Mouse (Mus musculus): ENCODE data around the gene Kcnd2. TPM values are rescaled to one million over a fixed set of nuclear protein-coding genes. Genes with fewer than 3 reads are reported as not detected.
"Not testable (repeated sequence)": the region's sequence is repeated elsewhere in the genome, so short reads cannot be mapped to it uniquely, and the experiment has no call there.

Kcnd2 gene
- polyA plus RNA-seq, 1 experiment from 2014 or later, result 0.84 TPM

DNA sequence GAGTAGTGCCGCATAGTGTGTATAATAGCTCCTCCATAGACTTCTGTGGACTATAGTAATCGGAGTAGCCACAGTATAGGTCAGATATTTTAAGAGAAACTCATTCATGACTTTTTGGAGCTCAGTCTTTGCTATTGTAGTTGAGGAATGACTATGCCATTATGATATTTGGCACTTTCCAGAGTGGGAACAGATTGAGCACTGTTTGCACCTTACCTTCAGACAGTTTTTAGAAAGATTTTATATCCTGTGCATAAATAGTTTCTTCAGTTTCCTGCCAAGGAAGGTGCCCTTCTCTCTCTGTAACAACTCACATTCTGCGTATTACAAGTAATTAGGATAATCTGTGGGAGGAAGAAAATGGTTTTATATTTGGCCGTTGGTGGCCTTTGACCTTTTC lies 89.6 kb downstream of the Kcnd2 start:
- Histone ChIP-seq H3K27me3 (ENCODE audit: insufficient read depth, poor library complexity, severe bottlenecking) (no peaks in the 10 kb centered on the region), H3K4me1 (replicated peaks) (no peaks in the 10 kb centered on the region), H3K27ac (no peak overlapping the region), H3K36me3 (no peaks in the 10 kb centered on the region), H3K9me3 (no peaks in the 10 kb centered on the region), H3K4me3 (no peak overlapping the region)
- DNase-seq (ENCODE audit: low spot score), result no peak
- 90% methylated on average over 4 of the region's 4 CpGs for WGBS

DNA sequence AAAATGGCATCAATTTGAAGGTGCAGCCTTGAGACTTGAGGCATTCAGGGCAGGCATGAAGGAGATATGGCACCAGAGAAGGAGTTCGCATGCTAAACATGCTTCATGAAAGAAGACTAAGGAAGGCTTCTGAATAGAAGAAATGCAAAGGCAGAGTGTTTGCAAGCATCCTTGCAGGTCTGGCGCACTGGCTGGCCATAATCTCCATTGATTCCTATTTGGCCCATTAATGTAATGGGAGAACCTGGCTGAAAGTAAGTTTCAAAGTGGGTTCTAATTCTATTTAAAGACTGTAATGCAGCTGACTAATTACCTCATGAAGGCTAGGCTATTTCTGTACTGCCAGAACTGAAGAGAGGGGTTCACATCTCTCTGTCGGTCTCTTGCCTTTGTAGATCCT lies 94.9 kb downstream of the Kcnd2 start:
- no peaks in the 10 kb centered on the region for H3K9me3 ChIP-seq
- 90% methylated on average over 3 of the region's 3 CpGs for WGBS
- no peak overlapping the region for H3K27ac ChIP-seq
- H3K27me3 ChIP-seq (ENCODE audit: insufficient read depth, poor library complexity, severe bottlenecking), result no peaks in the 10 kb centered on the region
- H3K4me3 ChIP-seq, result no peak overlapping the region
- H3K4me1 ChIP-seq (replicated peaks), result no peaks in the 10 kb centered on the region
- no peak for DNase-seq (ENCODE audit: low spot score)
- no peaks in the 10 kb centered on the region for H3K36me3 ChIP-seq

DNA sequence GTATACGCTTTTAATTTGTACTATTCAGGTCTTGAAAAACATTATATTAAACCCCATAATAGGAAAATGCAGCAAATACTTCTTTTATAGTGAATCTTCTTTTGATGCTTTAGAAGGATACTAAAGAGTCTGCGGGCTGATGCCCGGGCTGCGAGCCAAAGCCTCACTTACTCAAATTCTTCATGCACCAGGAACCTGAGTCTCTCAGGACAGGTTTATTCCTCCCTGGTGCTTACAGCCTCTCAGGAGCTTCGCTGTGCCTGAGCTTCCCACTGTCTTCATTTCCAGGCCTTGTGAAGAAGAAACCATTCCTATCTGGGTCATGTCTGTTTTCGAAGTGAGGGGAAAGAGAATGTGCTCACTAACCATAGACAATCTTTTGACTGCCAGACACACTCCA lies 106.1 kb downstream of the Kcnd2 start:
- WGBS, result 90% methylated on average over 6 of the region's 6 CpGs
- Histone ChIP-seq H3K27ac (no peak overlapping the region), H3K36me3 (no peaks in the 10 kb centered on the region), H3K27me3 (ENCODE audit: insufficient read depth, poor library complexity, severe bottlenecking) (no peaks in the 10 kb centered on the region), H3K4me1 (replicated peaks) (peaks cover 7% of the 10 kb centered on the region), H3K4me3 (no peak overlapping the region), H3K9me3 (no peaks in the 10 kb centered on the region)
- DNase-seq (ENCODE audit: low spot score), result no peak

DNA sequence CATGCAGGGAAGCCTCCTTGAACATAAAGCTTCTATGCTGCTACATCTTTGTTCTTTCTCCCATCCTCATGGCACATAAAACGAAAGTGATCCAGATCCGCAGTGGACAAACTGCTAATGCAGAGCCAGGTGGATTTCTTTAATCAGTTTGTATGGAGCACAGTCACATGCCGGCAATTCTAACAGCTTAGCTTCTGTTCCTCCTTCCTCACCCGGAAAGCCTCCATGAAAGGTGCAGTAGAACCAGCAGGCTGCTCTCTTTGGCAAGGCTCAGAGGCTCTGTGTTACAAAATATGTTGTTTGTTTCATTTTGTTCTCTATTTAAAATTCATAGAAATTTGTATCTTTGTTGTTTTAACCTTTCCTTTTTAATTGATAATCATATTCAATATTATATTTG lies 106.9 kb downstream of the Kcnd2 start:
- DNase-seq (ENCODE audit: low spot score), result no peak
- Histone ChIP-seq H3K9me3 (no peaks in the 10 kb centered on the region), H3K4me1 (replicated peaks) (peaks cover 7% of the 10 kb centered on the region), H3K27me3 (ENCODE audit: insufficient read depth, poor library complexity, severe bottlenecking) (no peaks in the 10 kb centered on the region), H3K27ac (no peak overlapping the region), H3K4me3 (no peak overlapping the region), H3K36me3 (no peaks in the 10 kb centered on the region)
- WGBS, result 91% methylated on average over 4 of the region's 4 CpGs

DNA sequence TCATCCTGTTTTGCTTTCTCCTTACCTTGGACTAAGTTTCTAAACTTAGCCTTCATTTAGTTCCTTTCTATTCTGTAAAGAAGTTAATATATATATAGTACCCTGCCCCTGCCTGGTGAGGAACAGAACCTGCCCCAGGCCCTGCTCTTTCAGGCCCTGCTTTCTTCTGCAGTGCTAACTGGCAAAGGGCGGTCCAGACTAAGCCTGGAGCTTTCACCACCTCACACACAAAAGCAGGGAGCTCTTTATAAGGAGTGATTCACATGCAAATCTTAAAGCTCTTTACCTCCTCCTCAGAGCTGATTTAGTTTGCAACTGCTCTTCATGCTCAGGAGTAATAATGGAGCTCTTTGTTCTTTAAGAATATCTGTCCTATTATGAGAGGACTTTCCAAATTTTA lies 109.9 kb downstream of the Kcnd2 start:
- no peaks in the 10 kb centered on the region for H3K9me3 ChIP-seq
- H3K27ac ChIP-seq, result peak overlapping the region; percentile 59; the same call in 1 of the 2 replicates
- WGBS, result 19% methylated on average over 1 of the region's 1 CpGs
- H3K36me3 ChIP-seq, result no peaks in the 10 kb centered on the region
- H3K4me3 ChIP-seq, result no peak overlapping the region
- no peaks in the 10 kb centered on the region for H3K27me3 ChIP-seq (ENCODE audit: insufficient read depth, poor library complexity, severe bottlenecking)
- H3K4me1 ChIP-seq (replicated peaks), result peaks cover 7% of the 10 kb centered on the region
- peak; percentile 17 for DNase-seq (ENCODE audit: low spot score)

DNA sequence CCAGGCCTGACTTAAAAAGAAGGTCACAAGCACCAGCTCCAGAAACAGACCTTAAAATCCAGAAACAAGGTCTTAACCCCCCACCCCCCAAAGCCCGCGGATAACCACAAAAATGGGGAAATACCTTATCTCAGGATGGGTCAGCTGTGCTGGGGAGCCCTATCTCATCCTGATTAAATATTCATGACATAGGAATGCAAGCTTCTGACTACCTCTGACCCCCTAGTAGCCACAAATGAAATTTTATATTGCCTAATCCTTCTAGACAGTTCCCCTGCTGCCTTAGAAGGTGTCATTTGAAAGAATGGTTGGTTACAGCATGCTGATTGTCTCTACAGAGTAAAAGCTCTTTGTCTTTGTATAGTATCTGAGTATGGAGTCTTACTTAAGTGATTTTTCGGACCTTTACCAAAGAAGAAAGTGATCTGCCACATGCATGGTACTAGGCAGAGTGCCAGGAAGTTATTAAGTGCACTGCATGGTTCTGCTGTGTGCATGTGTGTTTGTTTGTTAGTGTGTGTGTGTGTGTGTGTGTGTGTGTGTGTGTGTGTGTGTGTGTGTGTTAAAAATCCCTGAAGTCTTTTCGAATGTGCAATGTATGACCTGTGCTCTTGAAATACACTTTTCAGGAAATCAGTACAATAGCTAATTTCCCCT lies 111.9 kb downstream of the Kcnd2 start:
- no peak overlapping the region for H3K27ac ChIP-seq
- H3K36me3 ChIP-seq, result no peaks in the 10 kb centered on the region
- H3K4me1 ChIP-seq (replicated peaks), result peaks cover 7% of the 10 kb centered on the region
- H3K27me3 ChIP-seq (ENCODE audit: insufficient read depth, poor library complexity, severe bottlenecking), result no peaks in the 10 kb centered on the region
- no peak overlapping the region for H3K4me3 ChIP-seq
- WGBS, result 69% methylated on average over 4 of the region's 4 CpGs
- no peak for DNase-seq (ENCODE audit: low spot score)
- no peaks in the 10 kb centered on the region for H3K9me3 ChIP-seq

DNA sequence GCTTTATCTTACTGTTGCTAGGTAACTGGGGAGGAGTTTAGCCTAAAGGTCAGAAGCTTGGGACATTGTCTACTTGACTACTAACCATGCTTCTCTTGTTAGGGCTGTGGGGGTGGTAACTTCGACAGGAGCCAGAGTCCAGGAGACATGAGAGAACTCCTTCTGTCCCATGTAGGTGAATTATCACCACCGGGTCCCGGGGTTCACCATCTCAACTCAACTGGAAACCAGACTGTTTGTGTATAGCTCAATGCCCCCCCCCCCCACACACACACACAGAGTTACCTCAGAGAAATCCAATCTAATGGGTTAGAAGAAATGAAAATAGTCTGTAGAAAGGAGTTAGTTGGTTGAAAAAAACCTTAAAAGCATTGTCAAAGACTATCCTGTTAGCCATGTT lies 170.0 kb downstream of the Kcnd2 start:
- 80% methylated on average over 3 of the region's 3 CpGs for WGBS
- H3K4me3 ChIP-seq, result not testable (repeated sequence)

DNA sequence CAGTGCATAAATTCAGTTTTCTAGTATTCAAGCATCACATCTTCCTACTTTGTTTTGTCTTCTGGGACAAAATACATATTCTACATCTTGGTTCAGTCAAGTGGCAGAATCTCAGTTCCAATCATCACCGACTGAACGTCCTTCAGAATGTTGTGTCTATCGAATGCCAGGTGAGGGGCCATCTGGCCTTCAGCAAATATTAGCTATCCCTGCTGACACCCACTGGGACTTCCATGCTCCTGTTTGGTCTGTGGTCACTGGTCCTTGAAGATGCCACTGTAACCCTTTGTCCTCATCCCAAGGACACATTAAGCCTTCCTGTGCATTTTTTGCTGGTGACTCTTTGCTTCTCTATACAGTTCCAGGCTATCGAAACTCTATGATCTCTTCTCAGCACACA lies 176.5 kb downstream of the Kcnd2 start:
- WGBS, result 93% methylated on average over 4 of the region's 4 CpGs
- no peak overlapping the region for H3K27ac ChIP-seq
- no peak for DNase-seq (ENCODE audit: low spot score)
- no peaks in the 10 kb centered on the region for H3K9me3 ChIP-seq
- H3K4me3 ChIP-seq, result no peak overlapping the region
- no peaks in the 10 kb centered on the region for H3K4me1 ChIP-seq (replicated peaks)
- H3K36me3 ChIP-seq, result no peaks in the 10 kb centered on the region
- H3K27me3 ChIP-seq (ENCODE audit: insufficient read depth, poor library complexity, severe bottlenecking), result no peaks in the 10 kb centered on the region

More for the DNA sequence above, 170.0 kb downstream of the Kcnd2 start:
- not testable (repeated sequence) for H3K4me1 ChIP-seq (replicated peaks); H3K27me3 ChIP-seq (ENCODE audit: insufficient read depth, poor library complexity, severe bottlenecking); H3K36me3 ChIP-seq; H3K9me3 ChIP-seq; H3K27ac ChIP-seq; DNase-seq (ENCODE audit: low spot score)

DNA sequence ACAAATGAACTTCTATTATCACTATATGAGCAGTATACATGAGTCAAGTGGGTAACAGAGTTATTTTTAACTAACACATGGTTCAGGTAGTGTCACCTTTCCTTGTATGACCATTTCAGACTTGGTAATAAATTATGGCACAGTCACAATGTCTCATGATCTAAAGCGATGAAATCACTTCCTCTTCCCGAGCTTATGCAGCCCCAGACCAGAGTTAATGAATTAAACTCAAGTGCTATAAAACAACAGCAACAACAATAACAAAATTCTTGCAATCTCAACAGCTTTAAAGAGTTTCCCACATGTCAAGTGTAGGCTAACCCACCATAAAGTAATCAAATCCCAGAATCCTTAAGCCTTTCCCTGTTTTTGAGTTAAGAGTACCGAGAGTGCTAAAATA lies 198.4 kb downstream of the Kcnd2 start:
- Histone ChIP-seq H3K27me3 (ENCODE audit: insufficient read depth, poor library complexity, severe bottlenecking) (no peaks in the 10 kb centered on the region), H3K4me1 (replicated peaks) (no peaks in the 10 kb centered on the region), H3K4me3 (no peak overlapping the region), H3K36me3 (no peaks in the 10 kb centered on the region), H3K9me3 (no peaks in the 10 kb centered on the region), H3K27ac (no peak overlapping the region)
- DNase-seq (ENCODE audit: low spot score), result no peak
- 91% methylated on average over 3 of the region's 3 CpGs for WGBS

DNA sequence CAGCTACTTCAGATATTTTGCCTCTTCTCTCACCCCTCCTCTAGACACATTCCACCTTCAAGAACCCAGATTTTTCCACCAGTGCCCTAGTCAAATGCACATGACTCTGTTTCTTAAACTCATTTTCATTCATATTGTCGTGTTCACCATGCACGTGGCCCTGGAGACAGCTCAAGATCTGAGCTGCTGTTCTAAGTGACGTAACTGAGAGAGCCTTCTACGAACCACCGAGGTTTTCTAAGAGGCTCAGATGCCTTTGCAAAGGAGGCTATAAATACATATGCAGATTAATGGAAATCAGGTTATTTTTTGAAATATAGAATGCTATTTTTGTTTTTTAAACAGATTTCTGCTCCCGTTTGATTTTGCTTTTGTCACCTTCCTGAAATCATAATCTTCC lies 202.9 kb downstream of the Kcnd2 start:
- no peaks in the 10 kb centered on the region for H3K27me3 ChIP-seq (ENCODE audit: insufficient read depth, poor library complexity, severe bottlenecking)
- no peaks in the 10 kb centered on the region for H3K9me3 ChIP-seq
- 87% methylated on average over 6 of the region's 6 CpGs for WGBS
- DNase-seq (ENCODE audit: low spot score), result no peak
- H3K4me1 ChIP-seq (replicated peaks), result no peaks in the 10 kb centered on the region
- no peak overlapping the region for H3K4me3 ChIP-seq
- H3K36me3 ChIP-seq, result no peaks in the 10 kb centered on the region
- no peak overlapping the region for H3K27ac ChIP-seq

DNA sequence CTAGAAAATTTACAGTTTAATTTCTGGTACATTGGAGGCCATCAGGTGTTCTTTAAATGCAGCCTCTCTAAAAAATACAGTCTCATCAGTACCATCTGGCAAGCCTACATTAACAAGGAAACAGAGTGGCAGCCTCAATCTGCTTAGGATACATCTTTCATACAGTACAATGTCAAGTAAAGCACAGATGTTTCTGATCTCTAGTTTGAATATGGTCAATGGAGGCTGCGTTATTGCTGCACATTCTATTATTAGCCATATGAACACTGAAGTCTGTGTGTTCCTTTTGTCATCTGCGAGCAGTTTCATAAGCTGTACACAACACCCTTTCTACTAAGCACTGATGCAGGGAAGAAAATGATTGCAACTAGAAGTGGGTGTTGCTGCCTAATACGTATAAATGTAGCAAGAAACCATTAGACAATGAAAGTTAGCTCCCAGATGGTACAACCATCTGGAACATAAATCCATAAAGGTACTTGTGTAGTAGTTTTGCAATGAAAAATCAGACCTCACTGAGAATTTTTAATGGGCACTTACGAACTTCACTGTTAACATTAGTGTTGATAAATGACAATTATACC lies 209.0 kb downstream of the Kcnd2 start:
- no peak overlapping the region for H3K4me3 ChIP-seq
- H3K36me3 ChIP-seq, result no peaks in the 10 kb centered on the region
- DNase-seq (ENCODE audit: low spot score), result no peak
- H3K27me3 ChIP-seq (ENCODE audit: insufficient read depth, poor library complexity, severe bottlenecking), result no peaks in the 10 kb centered on the region
- H3K27ac ChIP-seq, result no peak overlapping the region
- 88% methylated on average over 4 of the region's 4 CpGs for WGBS
- H3K9me3 ChIP-seq, result no peaks in the 10 kb centered on the region
- no peaks in the 10 kb centered on the region for H3K4me1 ChIP-seq (replicated peaks)

DNA sequence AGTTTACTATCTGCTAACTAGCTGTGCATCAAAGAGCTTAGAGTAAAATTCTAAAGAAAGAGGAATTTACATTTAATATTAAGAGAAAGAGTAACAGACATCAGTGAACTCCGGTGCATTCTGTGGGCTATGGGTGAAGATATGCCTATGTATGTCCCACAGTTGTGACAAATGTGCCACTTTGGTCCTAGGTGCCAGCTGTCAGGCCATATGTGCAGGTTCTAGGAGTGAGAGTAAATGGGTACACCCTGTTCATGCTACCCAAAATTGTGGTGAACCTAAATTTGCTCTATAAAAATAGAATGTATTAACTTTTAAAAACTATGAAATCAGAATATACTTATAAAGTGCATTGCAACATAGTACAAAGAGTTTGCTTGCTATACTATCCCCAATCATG lies 215.8 kb downstream of the Kcnd2 start:
- Histone ChIP-seq H3K27me3 (ENCODE audit: insufficient read depth, poor library complexity, severe bottlenecking) (no peaks in the 10 kb centered on the region), H3K4me1 (replicated peaks) (no peaks in the 10 kb centered on the region), H3K36me3 (no peaks in the 10 kb centered on the region), H3K9me3 (no peaks in the 10 kb centered on the region), H3K27ac (no peak overlapping the region), H3K4me3 (no peak overlapping the region)
- no peak for DNase-seq (ENCODE audit: low spot score)
- WGBS, result 90% methylated on average over 1 of the region's 1 CpGs

DNA sequence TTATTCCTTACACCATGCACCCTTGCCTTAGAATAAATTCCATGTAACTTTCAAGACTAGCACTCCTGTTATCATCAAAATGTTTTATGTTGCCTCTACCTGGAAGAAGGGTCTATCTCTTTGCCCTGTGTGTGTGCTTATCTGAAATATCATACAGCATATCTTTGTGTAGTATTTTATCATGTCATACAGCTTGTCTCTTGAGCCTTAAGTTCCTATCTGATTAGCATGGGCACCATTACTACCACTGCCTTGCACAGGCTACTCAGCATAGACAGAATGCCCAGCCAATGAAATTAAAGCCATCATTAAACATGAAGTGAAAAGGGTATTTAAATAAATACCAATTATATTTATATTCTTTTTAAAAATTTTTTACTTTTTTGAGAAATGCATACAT lies 249.4 kb downstream of the Kcnd2 start:
- Histone ChIP-seq H3K27me3 (ENCODE audit: insufficient read depth, poor library complexity, severe bottlenecking) (no peaks in the 10 kb centered on the region), H3K4me1 (replicated peaks) (peaks cover 5% of the 10 kb centered on the region; the same call in 1 of the 2 replicates), H3K27ac (no peak overlapping the region), H3K36me3 (no peaks in the 10 kb centered on the region), H3K4me3 (no peak overlapping the region), H3K9me3 (no peaks in the 10 kb centered on the region)
- DNase-seq (ENCODE audit: low spot score), result no peak

Measured in hindbrain, embryonic 10.5 days (tissue).